Mouse (Mus musculus): ENCODE measurements around the gene Daam2. TPM values are rescaled to one million over a fixed set of nuclear protein-coding genes. Genes with fewer than 3 reads are reported as not detected.

The Daam2 gene
- polyA plus RNA-seq, 1 experiment, result 0.28 TPM

- H3K4me1 ChIP-seq (ENCODE audit: control insufficient read depth, insufficient read depth, low read length), result no peaks in the 10 kb centered on the region
- no peak overlapping the region for H3K9ac ChIP-seq (ENCODE audit: low read depth, poor library complexity, severe bottlenecking)
- H3K4me3 ChIP-seq (ENCODE audit: low read depth, low read length), result no peak overlapping the region
- no peak for TF ChIP-seq POLR2A (IDR thresholded peaks at IDR 0.05; ENCODE audit: insufficient read depth, low read length)
- TF ChIP-seq CTCF (IDR thresholded peaks at IDR 0.05; ENCODE audit: low read depth, low read length), result peak; percentile 20
- TF ChIP-seq EP300 (IDR thresholded peaks at IDR 0.05; ENCODE audit: insufficient read depth, low read depth, low read length), result no peak
- H3K27me3 ChIP-seq (ENCODE audit: control insufficient read depth, insufficient read depth, low read length, poor library complexity, severe bottlenecking), result no peaks in the 10 kb centered on the region
- no peak overlapping the region for H3K27ac ChIP-seq (ENCODE audit: insufficient read depth, low read length)
- no peaks in the 10 kb centered on the region for H3K9me3 ChIP-seq (replicated peaks; ENCODE audit: control insufficient read depth, insufficient read depth, low read length, poor library complexity, severe bottlenecking)
- H3K36me3 ChIP-seq (ENCODE audit: control insufficient read depth, insufficient read depth, low read length, poor library complexity, severe bottlenecking), result no peaks in the 10 kb centered on the region
Measured at GRCm38 (mm10) chr17:49530215-49530614, 33.9 kb downstream of the Daam2 start.

- Histone ChIP-seq H3K27ac (ENCODE audit: insufficient read depth, low read length) (no peak overlapping the region), H3K9ac (ENCODE audit: low read depth, poor library complexity, severe bottlenecking) (no peak overlapping the region), H3K4me1 (ENCODE audit: control insufficient read depth, insufficient read depth, low read length) (no peaks in the 10 kb centered on the region), H3K36me3 (ENCODE audit: control insufficient read depth, insufficient read depth, low read length, poor library complexity, severe bottlenecking) (no peaks in the 10 kb centered on the region), H3K27me3 (ENCODE audit: control insufficient read depth, insufficient read depth, low read length, poor library complexity, severe bottlenecking) (no peaks in the 10 kb centered on the region), H3K4me3 (ENCODE audit: low read depth, low read length) (no peak overlapping the region), H3K9me3 (replicated peaks; ENCODE audit: control insufficient read depth, insufficient read depth, low read length, poor library complexity, severe bottlenecking) (no peaks in the 10 kb centered on the region)
- no peak for TF ChIP-seq POLR2A (IDR thresholded peaks at IDR 0.05; ENCODE audit: insufficient read depth, low read length)
- no peak for TF ChIP-seq CTCF (IDR thresholded peaks at IDR 0.05; ENCODE audit: low read depth, low read length)
- TF ChIP-seq EP300 (IDR thresholded peaks at IDR 0.05; ENCODE audit: insufficient read depth, low read depth, low read length), result no peak
Measured at GRCm38 (mm10) chr17:49528503-49529205, 35.5 kb downstream of the Daam2 start.

GRCm38 (mm10) chr17:49528033-49528432 is 36.1 kb downstream of the Daam2 start:
- Histone ChIP-seq H3K36me3 (ENCODE audit: control insufficient read depth, insufficient read depth, low read length, poor library complexity, severe bottlenecking) (no peaks in the 10 kb centered on the region), H3K27me3 (ENCODE audit: control insufficient read depth, insufficient read depth, low read length, poor library complexity, severe bottlenecking) (no peaks in the 10 kb centered on the region), H3K9ac (ENCODE audit: low read depth, poor library complexity, severe bottlenecking) (no peak overlapping the region), H3K4me3 (ENCODE audit: low read depth, low read length) (no peak overlapping the region), H3K9me3 (replicated peaks; ENCODE audit: control insufficient read depth, insufficient read depth, low read length, poor library complexity, severe bottlenecking) (no peaks in the 10 kb centered on the region), H3K4me1 (ENCODE audit: control insufficient read depth, insufficient read depth, low read length) (no peaks in the 10 kb centered on the region), H3K27ac (ENCODE audit: insufficient read depth, low read length) (no peak overlapping the region)
- TF ChIP-seq POLR2A (IDR thresholded peaks at IDR 0.05; ENCODE audit: insufficient read depth, low read length) (no peak), EP300 (IDR thresholded peaks at IDR 0.05; ENCODE audit: insufficient read depth, low read depth, low read length) (no peak), CTCF (IDR thresholded peaks at IDR 0.05; ENCODE audit: low read depth, low read length) (no peak)

- no peaks in the 10 kb centered on the region for H3K36me3 ChIP-seq (ENCODE audit: control insufficient read depth, insufficient read depth, low read length, poor library complexity, severe bottlenecking)
- TF ChIP-seq CTCF (IDR thresholded peaks at IDR 0.05; ENCODE audit: low read depth, low read length) (no peak), POLR2A (IDR thresholded peaks at IDR 0.05; ENCODE audit: insufficient read depth, low read length) (no peak), EP300 (IDR thresholded peaks at IDR 0.05; ENCODE audit: insufficient read depth, low read depth, low read length) (no peak)
Measured at GRCm38 (mm10) chr17:49526566-49526965, 37.6 kb downstream of the Daam2 start.

GRCm38 (mm10) chr17:49525911-49526310 is 38.2 kb downstream of the Daam2 start:
- Histone ChIP-seq H3K36me3 (ENCODE audit: control insufficient read depth, insufficient read depth, low read length, poor library complexity, severe bottlenecking) (no peaks in the 10 kb centered on the region), H3K27ac (ENCODE audit: insufficient read depth, low read length) (no peak overlapping the region), H3K4me1 (ENCODE audit: control insufficient read depth, insufficient read depth, low read length) (no peaks in the 10 kb centered on the region), H3K9me3 (replicated peaks; ENCODE audit: control insufficient read depth, insufficient read depth, low read length, poor library complexity, severe bottlenecking) (no peaks in the 10 kb centered on the region), H3K9ac (ENCODE audit: low read depth, poor library complexity, severe bottlenecking) (no peak overlapping the region), H3K4me3 (ENCODE audit: low read depth, low read length) (no peak overlapping the region), H3K27me3 (ENCODE audit: control insufficient read depth, insufficient read depth, low read length, poor library complexity, severe bottlenecking) (no peaks in the 10 kb centered on the region)
- TF ChIP-seq CTCF (IDR thresholded peaks at IDR 0.05; ENCODE audit: low read depth, low read length) (no peak), EP300 (IDR thresholded peaks at IDR 0.05; ENCODE audit: insufficient read depth, low read depth, low read length) (no peak), POLR2A (IDR thresholded peaks at IDR 0.05; ENCODE audit: insufficient read depth, low read length) (no peak)

More at GRCm38 (mm10) chr17:49526566-49526965, 37.6 kb downstream of the Daam2 start:
- Histone ChIP-seq H3K27me3 (ENCODE audit: control insufficient read depth, insufficient read depth, low read length, poor library complexity, severe bottlenecking) (no peaks in the 10 kb centered on the region), H3K27ac (ENCODE audit: insufficient read depth, low read length) (no peak overlapping the region), H3K9me3 (replicated peaks; ENCODE audit: control insufficient read depth, insufficient read depth, low read length, poor library complexity, severe bottlenecking) (no peaks in the 10 kb centered on the region), H3K4me1 (ENCODE audit: control insufficient read depth, insufficient read depth, low read length) (no peaks in the 10 kb centered on the region), H3K4me3 (ENCODE audit: low read depth, low read length) (no peak overlapping the region), H3K9ac (ENCODE audit: low read depth, poor library complexity, severe bottlenecking) (no peak overlapping the region)

GRCm38 (mm10) chr17:49524584-49524983 is 39.6 kb downstream of the Daam2 start:
- TF ChIP-seq EP300 (IDR thresholded peaks at IDR 0.05; ENCODE audit: insufficient read depth, low read depth, low read length), result no peak
- TF ChIP-seq CTCF (IDR thresholded peaks at IDR 0.05; ENCODE audit: low read depth, low read length), result no peak
- TF ChIP-seq POLR2A (IDR thresholded peaks at IDR 0.05; ENCODE audit: insufficient read depth, low read length), result no peak
- Histone ChIP-seq H3K4me3 (ENCODE audit: low read depth, low read length) (no peak overlapping the region), H3K9me3 (replicated peaks; ENCODE audit: control insufficient read depth, insufficient read depth, low read length, poor library complexity, severe bottlenecking) (no peaks in the 10 kb centered on the region), H3K27ac (ENCODE audit: insufficient read depth, low read length) (no peak overlapping the region), H3K9ac (ENCODE audit: low read depth, poor library complexity, severe bottlenecking) (no peak overlapping the region), H3K36me3 (ENCODE audit: control insufficient read depth, insufficient read depth, low read length, poor library complexity, severe bottlenecking) (no peaks in the 10 kb centered on the region), H3K4me1 (ENCODE audit: control insufficient read depth, insufficient read depth, low read length) (no peaks in the 10 kb centered on the region), H3K27me3 (ENCODE audit: control insufficient read depth, insufficient read depth, low read length, poor library complexity, severe bottlenecking) (no peaks in the 10 kb centered on the region)

Data from ES-Bruce4 (cell line).